Mouse (Mus musculus) E14TG2a.4 (cell line): Measurements from ENCODE around the gene Mrps12.

Experiments used
- H3K27me3 ChIP-seq: 2 replicates; pipeline ENCODE4 v1.6.1; 2014; ENCODE audit warnings: low read length, control low read depth; ENCODE audit not compliant: insufficient read depth
- H3K36me3 ChIP-seq: 2 replicates; pipeline ENCODE4 v1.6.1; 2014; ENCODE audit warnings: low read length, control low read depth; ENCODE audit not compliant: insufficient read depth
- H3K4me1 ChIP-seq: replicated peaks from 2 replicates; pipeline ENCODE4 v1.6.1; 2014; ENCODE audit warnings: low read depth, low read length, control low read depth
- H3K4me3 ChIP-seq: replicated peaks from 2 replicates; pipeline ENCODE4 v1.5.1; 2014; ENCODE audit warnings: mild to moderate bottlenecking, low read length
- H3K9me3 ChIP-seq: 2 replicates; pipeline ENCODE4 v1.6.1; 2014; ENCODE audit warnings: low read length, control low read depth
- CTCF ChIP-seq: conservative IDR thresholded peaks from 2 replicates; pipeline ENCODE4 v1.5.1; 2014; ENCODE audit warnings: low read length
- NANOG ChIP-seq: IDR thresholded peaks from 2 replicates; pipeline ENCODE4 v1.6.1; 2014; ENCODE audit warnings: borderline replicate concordance, low read length, mixed read lengths
- POU5F1 ChIP-seq: IDR thresholded peaks from 2 replicates; pipeline ENCODE4 v1.6.1; 2014; ENCODE audit warnings: low read length, borderline replicate concordance

Gene Mrps12

DNA sequence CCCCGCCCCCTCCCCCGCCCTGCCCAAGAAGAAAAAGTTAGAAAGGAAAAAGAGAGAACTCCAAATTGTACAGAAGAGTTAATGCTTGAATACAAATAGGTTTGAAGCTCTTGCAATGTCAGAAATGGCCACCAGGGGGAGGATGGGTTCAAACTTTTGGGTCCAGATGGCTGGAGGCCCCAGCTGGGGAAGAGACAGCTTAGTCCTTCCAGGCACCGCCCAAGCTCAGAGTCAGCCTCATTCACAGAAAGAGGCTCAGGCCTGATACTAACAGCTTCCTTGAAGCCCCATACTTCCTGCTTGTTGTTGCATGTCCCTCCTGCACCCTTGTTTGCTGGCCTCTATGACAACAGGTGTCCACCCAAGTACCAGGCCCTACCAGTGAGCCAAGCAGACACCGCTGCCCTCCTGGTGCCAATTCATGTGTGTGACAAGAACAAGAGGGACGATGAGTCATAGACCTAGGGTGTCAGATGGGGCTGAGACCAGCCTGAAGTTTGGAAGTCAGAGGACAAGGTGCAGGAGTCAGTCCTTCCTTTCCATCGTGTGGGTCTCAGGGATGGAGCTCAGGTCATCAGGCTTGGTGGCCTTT, 38.5 kb upstream of the Mrps12 start:
- TF ChIP-seq NANOG (no peak), CTCF (peak; percentile 73), POU5F1 (no peak)
- H3K27me3 ChIP-seq: no peaks in the 10 kb centered on the region
- 0 out of 2 replicates have a peak overlapping the region, but pooled peaks have one; percentile 23 for H3K4me3 ChIP-seq
- no peaks in the 10 kb centered on the region for H3K9me3 ChIP-seq
- H3K4me1 ChIP-seq: peaks cover 51% of the 10 kb centered on the region
- peaks cover 4% of the 10 kb centered on the region; the same call in 1 of the 2 replicates for H3K36me3 ChIP-seq

DNA sequence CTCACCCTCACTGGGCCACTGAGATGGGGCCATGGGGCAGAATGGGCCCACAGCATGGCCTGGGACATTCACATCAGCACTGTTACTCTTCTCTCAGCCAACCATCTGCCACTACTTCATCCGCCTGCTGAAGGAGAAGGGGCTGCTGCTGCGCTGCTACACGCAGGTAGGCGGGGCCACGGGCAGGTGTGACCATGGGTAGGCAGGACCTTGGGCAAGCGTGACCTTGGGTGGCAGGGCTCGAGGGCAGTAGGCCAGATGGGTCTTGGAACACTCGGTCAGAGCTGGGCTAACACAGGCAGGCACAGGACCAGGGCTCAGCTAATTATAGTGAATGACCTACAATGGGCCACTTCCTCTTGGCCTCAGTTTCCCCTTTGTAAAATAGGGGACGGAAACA, 37.2 kb upstream of the Mrps12 start:
- Histone ChIP-seq H3K27me3 (no peaks in the 10 kb centered on the region), H3K4me1 (peaks cover 45% of the 10 kb centered on the region), H3K4me3 (0 out of 2 replicates have a peak overlapping the region, but pooled peaks have one; percentile 20), H3K9me3 (no peaks in the 10 kb centered on the region), H3K36me3 (peaks cover 4% of the 10 kb centered on the region; the same call in 1 of the 2 replicates)
- TF ChIP-seq CTCF (no peak), POU5F1 (no peak), NANOG (no peak)

DNA sequence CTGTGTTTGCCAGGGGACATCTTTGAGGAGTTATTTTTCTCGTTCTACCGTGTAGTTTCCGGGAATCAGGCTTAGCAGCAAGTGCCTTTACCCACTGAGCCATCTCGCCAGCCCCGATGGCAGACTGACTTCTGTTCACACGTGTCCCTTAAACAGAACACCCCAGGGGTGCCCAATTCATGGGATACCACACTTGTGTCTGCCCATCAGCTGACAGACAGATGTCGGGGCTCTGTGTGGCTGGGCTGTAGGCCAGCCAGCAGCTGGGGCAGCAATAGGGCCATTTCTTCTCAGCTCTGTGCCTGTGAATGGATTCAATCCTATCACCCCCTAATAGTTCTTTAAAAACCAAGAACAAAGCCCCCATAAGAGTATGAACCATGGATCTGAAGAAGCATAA, 33.5 kb upstream of the Mrps12 start:
- Histone ChIP-seq H3K4me1 (peaks cover 32% of the 10 kb centered on the region), H3K27me3 (no peaks in the 10 kb centered on the region), H3K9me3 (no peaks in the 10 kb centered on the region), H3K36me3 (peaks cover 4% of the 10 kb centered on the region; the same call in 1 of the 2 replicates), H3K4me3 (no peak overlapping the region)
- no peak for TF ChIP-seq NANOG
- TF ChIP-seq CTCF: no peak
- TF ChIP-seq POU5F1: no peak

DNA sequence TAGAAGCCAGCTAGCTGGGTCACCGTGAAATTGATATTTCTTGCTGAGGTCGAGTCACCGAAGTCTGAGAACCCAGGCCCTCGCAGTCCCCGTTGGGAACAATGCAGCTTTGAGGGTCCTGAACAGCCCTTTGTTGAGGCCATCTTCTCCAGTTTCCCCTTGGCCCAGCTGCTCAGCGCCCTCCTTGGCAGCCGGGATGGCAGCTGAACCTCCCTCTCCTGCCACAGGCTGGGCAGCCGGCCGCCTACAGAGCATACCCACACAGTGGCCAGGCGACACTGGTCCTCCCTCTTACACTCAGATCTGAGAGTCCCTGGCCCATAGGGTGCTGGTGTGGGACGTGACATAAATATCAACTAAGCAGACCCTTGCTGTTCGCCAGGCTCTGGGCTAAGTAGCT, 32.5 kb upstream of the Mrps12 start:
- TF ChIP-seq CTCF: no peak
- no peak for TF ChIP-seq NANOG
- TF ChIP-seq POU5F1: no peak
- H3K27me3 ChIP-seq: no peaks in the 10 kb centered on the region
- peaks cover 32% of the 10 kb centered on the region for H3K4me1 ChIP-seq
- no peak overlapping the region for H3K4me3 ChIP-seq
- H3K36me3 ChIP-seq: peaks cover 4% of the 10 kb centered on the region; the same call in 1 of the 2 replicates
- no peaks in the 10 kb centered on the region for H3K9me3 ChIP-seq

DNA sequence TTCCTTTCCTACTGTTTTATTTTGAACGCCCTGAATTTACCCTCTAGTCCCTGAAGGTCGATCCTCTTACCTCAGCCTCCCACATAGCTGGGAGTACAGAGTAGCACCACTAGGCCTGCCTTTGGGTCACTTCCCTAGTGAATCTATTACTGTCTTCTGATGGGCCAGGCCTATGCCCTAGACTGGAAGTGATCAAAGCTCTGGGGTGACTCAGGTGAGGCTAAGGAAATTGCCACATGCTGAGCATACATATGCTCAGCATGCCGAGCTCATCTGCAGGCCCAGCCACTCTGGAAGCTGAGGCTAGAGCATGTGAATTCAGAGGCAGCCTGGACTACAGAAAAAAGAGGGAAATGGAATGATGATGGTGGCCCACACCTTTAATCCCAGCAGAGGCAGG, 31.5 kb upstream of the Mrps12 start:
- H3K4me1 ChIP-seq: peaks cover 25% of the 10 kb centered on the region
- no peak overlapping the region for H3K4me3 ChIP-seq
- H3K36me3 ChIP-seq: peaks cover 4% of the 10 kb centered on the region; the same call in 1 of the 2 replicates
- no peaks in the 10 kb centered on the region for H3K27me3 ChIP-seq
- no peaks in the 10 kb centered on the region for H3K9me3 ChIP-seq
- TF ChIP-seq POU5F1: no peak
- no peak for TF ChIP-seq NANOG
- no peak for TF ChIP-seq CTCF

DNA sequence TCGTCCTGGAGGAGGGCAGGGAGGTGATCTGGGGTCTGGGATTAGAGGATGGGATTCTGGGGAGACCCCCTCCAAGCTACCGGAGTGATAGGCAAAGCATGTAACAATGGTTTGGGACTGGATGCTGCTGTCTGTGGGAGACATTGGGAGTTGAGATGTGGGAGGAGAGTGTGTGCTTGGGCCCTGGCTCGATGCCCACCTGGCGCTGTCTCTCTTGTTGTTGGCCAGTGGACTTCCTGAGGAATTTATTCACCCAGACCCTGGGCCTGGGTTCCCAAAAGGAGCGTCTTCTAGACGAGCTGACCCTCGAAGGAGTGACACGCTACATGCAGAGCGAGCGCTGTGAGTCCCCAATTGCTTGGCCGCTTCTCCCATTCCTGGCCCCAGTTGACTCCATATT, 30.2 kb upstream of the Mrps12 start:
- TF ChIP-seq POU5F1 (no peak), CTCF (no peak), NANOG (no peak)

DNA sequence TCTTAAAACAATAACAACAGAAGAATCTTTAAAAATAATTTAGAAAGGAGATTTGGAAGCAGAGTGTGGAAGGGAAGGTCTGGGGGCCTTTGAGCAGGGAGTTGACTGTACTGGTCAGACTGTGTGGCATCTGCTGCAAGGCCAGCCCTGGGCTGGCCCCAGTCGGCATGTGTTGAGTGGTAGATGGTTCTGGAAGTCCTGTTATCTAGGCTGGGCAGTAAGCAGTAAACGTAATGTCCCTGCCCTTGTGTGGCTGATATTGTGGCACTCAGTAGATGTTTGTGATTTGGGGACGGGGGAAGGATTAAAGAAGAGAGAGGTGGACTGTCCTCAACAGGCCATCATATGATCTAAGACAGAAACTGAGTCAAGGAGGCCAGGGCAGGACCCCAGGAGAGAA, 28.7 kb upstream of the Mrps12 start:
- Histone ChIP-seq H3K27me3 (0 out of 2 replicates have a peak, but pooled peaks cover 2% of the 10 kb centered on the region), H3K4me1 (peaks cover 27% of the 10 kb centered on the region), H3K9me3 (no peaks in the 10 kb centered on the region), H3K4me3 (no peak overlapping the region), H3K36me3 (no peaks in the 10 kb centered on the region)
- TF ChIP-seq POU5F1: no peak
- no peak for TF ChIP-seq NANOG
- TF ChIP-seq CTCF: no peak

More for the DNA sequence above, 30.2 kb upstream of the Mrps12 start:
- H3K36me3 ChIP-seq: 0 out of 2 replicates have a peak, but pooled peaks cover under 1% of the 10 kb centered on the region
- H3K4me3 ChIP-seq: no peak overlapping the region
- H3K9me3 ChIP-seq: no peaks in the 10 kb centered on the region
- H3K27me3 ChIP-seq: 0 out of 2 replicates have a peak, but pooled peaks cover 2% of the 10 kb centered on the region
- H3K4me1 ChIP-seq: peaks cover 28% of the 10 kb centered on the region

DNA sequence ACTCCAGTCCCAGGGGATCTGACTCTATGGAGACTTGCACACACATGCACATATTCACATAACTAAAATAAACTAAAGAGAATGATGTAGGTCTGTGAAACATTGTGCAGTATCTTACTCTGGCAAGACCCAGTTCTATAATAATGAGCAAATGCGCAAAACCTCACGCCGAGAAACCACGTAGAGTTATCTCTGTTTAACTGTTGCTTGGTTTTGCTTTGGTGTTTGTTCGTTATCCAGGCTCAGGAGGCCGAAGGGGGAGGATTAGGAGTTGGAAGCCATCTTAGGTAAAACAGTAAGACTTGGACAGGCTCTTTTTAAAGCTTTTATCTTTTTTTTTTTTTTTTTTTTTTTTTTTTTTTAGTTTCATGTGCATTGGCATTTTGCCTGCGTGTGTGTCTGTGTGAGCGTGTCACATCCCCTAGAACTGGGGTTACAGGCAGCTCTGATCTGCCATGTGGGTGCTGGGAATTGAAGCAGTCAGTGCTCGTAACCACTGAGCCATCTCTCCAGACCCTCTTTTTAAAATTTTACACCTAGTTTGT, 27.9 kb upstream of the Mrps12 start:
- no peak for TF ChIP-seq CTCF
- no peak for TF ChIP-seq NANOG
- no peak for TF ChIP-seq POU5F1
- no peaks in the 10 kb centered on the region for H3K36me3 ChIP-seq
- H3K27me3 ChIP-seq: 0 out of 2 replicates have a peak, but pooled peaks cover 2% of the 10 kb centered on the region
- no peak overlapping the region for H3K4me3 ChIP-seq
- H3K9me3 ChIP-seq: no peaks in the 10 kb centered on the region
- peaks cover 35% of the 10 kb centered on the region for H3K4me1 ChIP-seq

DNA sequence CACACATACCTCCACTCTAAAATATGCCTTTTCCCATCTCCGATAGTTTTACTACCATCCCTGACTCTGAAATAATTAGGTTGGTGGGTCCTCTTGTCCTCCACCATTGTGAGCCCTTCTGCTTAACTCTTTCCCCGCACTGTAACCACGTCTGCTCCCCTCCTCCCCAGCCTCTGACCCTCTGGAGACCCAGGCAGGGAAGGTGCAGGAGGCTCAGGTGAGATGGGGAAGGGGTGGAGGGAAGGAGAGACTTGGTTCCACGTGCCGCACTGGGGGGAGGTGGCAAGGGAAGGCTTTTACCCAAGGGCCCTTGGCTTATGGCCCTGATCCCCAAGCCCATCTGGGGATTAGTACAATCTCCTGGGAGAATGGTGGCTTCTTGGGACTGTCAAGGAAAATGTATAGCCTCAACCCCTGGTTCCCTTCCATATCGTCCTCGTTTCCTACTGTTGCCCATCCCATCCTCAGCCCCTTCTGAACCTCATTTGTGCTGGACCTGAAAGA, 25.9 kb upstream of the Mrps12 start, which contains the start of gene Nfkbib:
Gene Nfkbib, minus strand, starts transcription at position 51 of the 504 bp plus-strand sequence.
- TF ChIP-seq NANOG: no peak
- no peak for TF ChIP-seq CTCF
- no peak for TF ChIP-seq POU5F1
- peaks cover 10% of the 10 kb centered on the region for H3K36me3 ChIP-seq
- H3K27me3 ChIP-seq: 0 out of 2 replicates have a peak, but pooled peaks cover 2% of the 10 kb centered on the region
- H3K9me3 ChIP-seq: no peaks in the 10 kb centered on the region
- H3K4me1 ChIP-seq: peaks cover 31% of the 10 kb centered on the region
- peak within 1 kb of the TSS; percentile 92 for H3K4me3 ChIP-seq
